Mouse (Mus musculus): ENCODE measurements around the gene Cntf.

GRCm38 (mm10) chr19:12719189-12719588 is 46.2 kb downstream of the Cntf start:
- TF ChIP-seq CTCF (IDR thresholded peaks at IDR 0.05; ENCODE audit: low read depth) = no peak
- TF ChIP-seq EP300 (IDR thresholded peaks at IDR 0.05; ENCODE audit: low read depth) = no peak

Data from liver, postnatal 0 days (tissue).